Mouse (Mus musculus) thymus, adult 2 months (tissue): Measurements from ENCODE around the gene Fam219a. TPM values are rescaled to one million over a fixed set of nuclear protein-coding genes. Genes with fewer than 3 reads are reported as not detected.

ENCODE experiments used
- DNase-seq: peaks from one replicate; pipeline ENCODE4 v3.0.0; 2021
- H3K27ac ChIP-seq: fragments of 200-500 bp; 2 replicates; pipeline ENCODE4 v1.5.1; 2012; ENCODE audit warnings: low read length, control low read depth; ENCODE audit not compliant: control insufficient read depth, insufficient read depth
- H3K27me3 ChIP-seq: fragments of 200-500 bp; 2 replicates; pipeline ENCODE4 v1.6.1; 2012; ENCODE audit warnings: mild to moderate bottlenecking, low read length, moderate library complexity, mixed read lengths; ENCODE audit not compliant: control insufficient read depth, insufficient read depth
- H3K36me3 ChIP-seq: fragments of 200-500 bp; 2 replicates; pipeline ENCODE4 v1.6.1; 2012; ENCODE audit warnings: mild to moderate bottlenecking, low read length, moderate library complexity; ENCODE audit not compliant: control insufficient read depth, insufficient read depth
- H3K4me1 ChIP-seq: fragments of 200-500 bp; replicated peaks from 2 replicates; pipeline ENCODE4 v1.6.1; 2012; ENCODE audit warnings: low read length; ENCODE audit not compliant: control insufficient read depth, insufficient read depth
- H3K4me3 ChIP-seq: fragments of 200-500 bp; 2 replicates; pipeline ENCODE4 v1.5.1; 2012; ENCODE audit warnings: mild to moderate bottlenecking, low read length, control low read depth, moderate library complexity; ENCODE audit not compliant: control insufficient read depth, insufficient read depth
- CTCF ChIP-seq: fragments of 200-500 bp; IDR thresholded peaks from 2 replicates; pipeline ENCODE4 v1.5.1; 2012; ENCODE audit warnings: mild to moderate bottlenecking, control low read depth, low read length, moderate library complexity, borderline replicate concordance; ENCODE audit not compliant: control insufficient read depth, poor library complexity, insufficient read depth; ENCODE audit errors: extremely low read depth
- POLR2A ChIP-seq: fragments of 200-500 bp; IDR thresholded peaks from 2 replicates; pipeline ENCODE4 v1.6.1; 2012; ENCODE audit warnings: mild to moderate bottlenecking, low read length, control low read depth, moderate library complexity; ENCODE audit not compliant: control insufficient read depth, poor library complexity, insufficient read depth; ENCODE audit errors: extremely low read depth
- WGBS: fragments of 180-500 bp; shearing (Covaris S2); methylation state at CpG from one replicate; pipeline ENCODE4 v1.1.7; 2018; 5-methylcytosine and 5-hydroxymethylcytosine counted together
- polyA plus RNA-seq: library from polyadenylated mRNA; depleted of rRNA; stranded (reverse); fragments of >200 nt; gene quantifications from 2 replicates; pipeline ENCODE4 v1.2.3, GENCODE M21; 2012

Gene Fam219a
- polyA plus RNA-seq, 1 experiment, result 23.0 TPM

GRCm38 (mm10) chr4:41502171-41502940 lies 67.0 kb downstream of the Fam219a start:
- 34% methylated on average over 20 of the region's 20 CpGs for WGBS
- Histone ChIP-seq H3K36me3 (no peaks in the 10 kb centered on the region), H3K4me3 (0 out of 2 replicates have a peak overlapping the region, but pooled peaks have one; percentile 15), H3K4me1 (peaks cover 23% of the 10 kb centered on the region), H3K27me3 (peaks cover 19% of the 10 kb centered on the region), H3K27ac (no peak overlapping the region)
- TF ChIP-seq CTCF (no peak), POLR2A (no peak)
- DNase-seq, result no peak

GRCm38 (mm10) chr4:41500787-41501186 lies 68.6 kb downstream of the Fam219a start:
- peaks cover 14% of the 10 kb centered on the region; the same call in 1 of the 2 replicates for H3K27me3 ChIP-seq
- no peaks in the 10 kb centered on the region for H3K36me3 ChIP-seq
- TF ChIP-seq POLR2A (no peak), CTCF (no peak)
- peaks cover 10% of the 10 kb centered on the region for H3K4me1 ChIP-seq
- no peak overlapping the region for H3K27ac ChIP-seq
- DNase-seq, result no peak
- no peak overlapping the region for H3K4me3 ChIP-seq
- 90% methylated on average over 4 of the region's 4 CpGs for WGBS

GRCm38 (mm10) chr4:41499619-41500018 lies 69.7 kb downstream of the Fam219a start:
- TF ChIP-seq POLR2A (no peak), CTCF (no peak)
- Histone ChIP-seq H3K4me1 (peaks cover 10% of the 10 kb centered on the region), H3K27me3 (peaks cover 14% of the 10 kb centered on the region; the same call in 1 of the 2 replicates), H3K27ac (no peak overlapping the region), H3K36me3 (no peaks in the 10 kb centered on the region), H3K4me3 (no peak overlapping the region)
- WGBS, result 71% methylated on average over 8 of the region's 8 CpGs
- no peak for DNase-seq

GRCm38 (mm10) chr4:41498921-41499391 lies 70.4 kb downstream of the Fam219a start:
- Histone ChIP-seq H3K4me1 (peaks cover 10% of the 10 kb centered on the region), H3K4me3 (no peak overlapping the region), H3K27me3 (peaks cover 14% of the 10 kb centered on the region; the same call in 1 of the 2 replicates), H3K36me3 (no peaks in the 10 kb centered on the region), H3K27ac (no peak overlapping the region)
- 9% methylated on average over 43 of the region's 43 CpGs for WGBS
- no peak for TF ChIP-seq POLR2A
- TF ChIP-seq CTCF, result no peak
- DNase-seq, result no peak

GRCm38 (mm10) chr4:41497995-41498845 lies 71.1 kb downstream of the Fam219a start:
- peaks cover 10% of the 10 kb centered on the region for H3K4me1 ChIP-seq
- no peak overlapping the region for H3K27ac ChIP-seq
- DNase-seq, result no peak
- 10% methylated on average over 72 of the region's 72 CpGs for WGBS
- TF ChIP-seq POLR2A, result no peak
- TF ChIP-seq CTCF, result no peak
- H3K4me3 ChIP-seq, result no peak overlapping the region
- H3K27me3 ChIP-seq, result peaks cover 14% of the 10 kb centered on the region; the same call in 1 of the 2 replicates
- H3K36me3 ChIP-seq, result no peaks in the 10 kb centered on the region

- DNase-seq, result peak; percentile 53
- 11% methylated on average over 34 of the region's 34 CpGs for WGBS
- TF ChIP-seq CTCF, result peak; percentile 18; the same call in 1 of the 2 replicates
- no peak for TF ChIP-seq POLR2A
- no peaks in the 10 kb centered on the region for H3K36me3 ChIP-seq
- H3K4me3 ChIP-seq, result no peak overlapping the region
- H3K27ac ChIP-seq, result no peak overlapping the region
- peaks cover 14% of the 10 kb centered on the region; the same call in 1 of the 2 replicates for H3K27me3 ChIP-seq
- H3K4me1 ChIP-seq, result peaks cover 7% of the 10 kb centered on the region
Observed at GRCm38 (mm10) chr4:41497579-41497978, 71.8 kb downstream of the Fam219a start.
